Mouse (Mus musculus): ENCODE results near the gene Homer2. TPM values are rescaled to one million over a fixed set of nuclear protein-coding genes. Genes with fewer than 3 reads are reported as not detected.

Homer2 gene
- 3.9 and 4.8 TPM in 2 replicates for polyA plus RNA-seq (2015; fragmentation: Nextera tagmentation; extraction: Ambion mirVana)

DNA sequence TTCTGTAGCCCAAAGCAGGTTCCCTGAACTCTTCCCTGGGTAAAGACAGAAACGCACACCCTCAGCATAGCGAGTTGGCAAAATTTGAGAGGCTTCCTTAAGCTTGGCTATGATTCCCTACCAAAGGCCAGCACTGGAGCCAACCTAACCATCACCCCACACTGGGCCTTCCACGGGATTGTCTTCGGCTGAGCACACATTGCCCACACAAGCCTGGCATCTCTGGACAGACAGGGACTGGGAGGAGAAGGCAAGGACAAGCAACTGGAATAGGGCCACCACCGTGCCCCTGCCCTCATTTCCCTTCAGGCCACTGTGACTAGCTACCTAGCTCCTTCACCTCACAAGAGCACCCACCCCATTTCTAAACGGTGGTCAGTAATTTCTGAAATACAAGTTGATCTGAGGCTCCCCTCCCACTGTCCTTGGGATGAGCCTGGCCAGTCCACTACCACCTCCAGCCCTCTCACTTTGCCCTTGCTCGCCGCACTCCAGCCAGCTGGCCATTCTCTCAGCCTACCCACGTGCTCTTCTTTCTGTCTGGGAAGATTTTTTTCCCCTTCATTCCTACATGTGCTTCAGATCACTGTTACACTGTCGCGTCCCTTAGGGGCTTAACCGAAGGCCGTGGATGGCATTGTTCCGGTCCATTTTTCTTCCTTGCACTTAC lies at the start of gene Homer2:
Gene Homer2, minus strand, starts transcription at position 57 of the 670 bp plus-strand sequence.
- no peaks in the 10 kb centered on the region for H3K36me3 ChIP-seq (replicated peaks)
- no peaks in the 10 kb centered on the region for H3K9me3 ChIP-seq (replicated peaks)
- no peak for ATAC-seq (ENCODE audit: insufficient read depth)
- peak within 1 kb of the TSS; percentile 65 for H3K4me3 ChIP-seq (replicated peaks)
- 68% methylated on average over 14 of the region's 14 CpGs for WGBS (ENCODE audit: insufficient replicate concordance)
- peaks cover 17% of the 10 kb centered on the region for H3K4me1 ChIP-seq (replicated peaks)
- peaks cover 76% of the 10 kb centered on the region for H3K27me3 ChIP-seq
- H3K27ac ChIP-seq (replicated peaks) = no peak within 1 kb of the TSS
- peak within 1 kb of the TSS; percentile 53 for H3K9ac ChIP-seq
- H3K4me2 ChIP-seq = peak within 1 kb of the TSS; percentile 80

DNA sequence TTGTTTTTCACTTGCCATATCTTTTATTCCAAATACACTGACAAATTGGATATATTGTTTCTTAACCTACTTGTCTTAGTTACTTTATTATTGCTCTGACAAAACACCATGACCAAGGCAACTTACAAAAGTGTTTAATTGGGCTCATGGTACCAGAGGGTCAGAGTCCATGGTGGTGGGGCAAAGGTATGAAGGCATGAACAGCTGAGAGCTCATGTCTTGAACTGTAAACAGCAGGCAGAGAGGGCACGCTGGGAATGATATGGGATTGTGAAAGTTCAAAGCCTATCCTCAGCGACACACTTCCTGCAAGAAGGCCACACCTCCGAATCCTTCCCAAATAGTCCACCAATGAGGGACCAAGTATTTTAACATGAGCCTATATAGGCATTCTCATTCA lies 40.6 kb upstream of the Homer2 start:
- Histone ChIP-seq H3K9me3 (replicated peaks) (no peaks in the 10 kb centered on the region), H3K4me3 (replicated peaks) (no peak overlapping the region), H3K4me1 (replicated peaks) (0 out of 2 replicates have a peak, but pooled peaks cover 2% of the 10 kb centered on the region), H3K27ac (replicated peaks) (no peak overlapping the region), H3K4me2 (no peak overlapping the region), H3K27me3 (no peaks in the 10 kb centered on the region), H3K36me3 (replicated peaks) (no peaks in the 10 kb centered on the region), H3K9ac (no peak overlapping the region)
- no peak for ATAC-seq (ENCODE audit: insufficient read depth)
- 60% methylated on average over 3 of the region's 3 CpGs for WGBS (ENCODE audit: insufficient replicate concordance)

DNA sequence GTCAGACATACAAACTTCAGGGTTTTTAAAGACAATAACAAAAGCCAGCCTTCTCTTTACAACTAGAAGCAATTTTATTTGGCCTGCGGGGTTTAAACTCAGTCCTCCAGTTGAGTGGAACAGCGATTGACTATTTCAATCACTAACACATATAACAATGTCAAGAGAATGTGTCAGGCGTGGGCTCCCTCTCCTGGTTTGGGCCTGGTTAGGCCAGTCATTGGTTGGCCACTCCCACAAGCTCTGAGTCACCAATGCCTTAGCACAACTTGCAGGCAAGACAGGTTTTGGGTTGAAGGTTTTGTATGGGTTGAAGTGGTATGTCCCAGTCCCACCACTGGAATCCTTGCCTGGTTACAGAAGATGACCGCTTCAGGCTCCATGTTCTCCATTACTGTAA lies 36.8 kb upstream of the Homer2 start:
- Histone ChIP-seq H3K36me3 (replicated peaks) (no peaks in the 10 kb centered on the region), H3K4me1 (replicated peaks) (peaks cover 8% of the 10 kb centered on the region; the same call in 1 of the 2 replicates), H3K4me2 (no peak overlapping the region), H3K9ac (no peak overlapping the region), H3K27ac (replicated peaks) (no peak overlapping the region), H3K27me3 (no peaks in the 10 kb centered on the region), H3K4me3 (replicated peaks) (no peak overlapping the region), H3K9me3 (replicated peaks) (no peaks in the 10 kb centered on the region)
- 58% methylated on average over 4 of the region's 4 CpGs for WGBS (ENCODE audit: insufficient replicate concordance)
- no peak for ATAC-seq (ENCODE audit: insufficient read depth)

DNA sequence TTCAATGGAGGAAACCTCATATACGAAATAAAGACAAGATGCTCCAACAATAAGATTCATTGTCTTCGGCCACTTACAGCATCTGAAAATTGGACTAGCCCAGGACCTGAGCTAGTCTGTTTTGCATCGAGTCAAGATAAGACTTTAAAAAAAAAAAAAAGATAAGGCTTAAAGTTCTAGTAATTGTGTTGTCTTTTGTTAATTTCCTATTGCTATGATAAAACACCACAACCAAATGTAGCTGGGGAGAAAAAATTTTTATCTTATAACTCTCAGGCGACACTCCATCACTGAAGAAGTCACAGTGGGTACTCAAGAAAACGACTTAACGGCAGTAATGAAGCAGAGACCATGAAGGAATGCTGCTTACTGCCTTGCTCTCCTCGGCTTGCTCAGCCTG lies 32.7 kb upstream of the Homer2 start:
- Histone ChIP-seq H3K27me3 (no peaks in the 10 kb centered on the region), H3K4me3 (replicated peaks) (no peak overlapping the region), H3K9me3 (replicated peaks) (no peaks in the 10 kb centered on the region), H3K4me1 (replicated peaks) (peaks cover 8% of the 10 kb centered on the region), H3K36me3 (replicated peaks) (no peaks in the 10 kb centered on the region), H3K4me2 (no peak overlapping the region), H3K9ac (no peak overlapping the region), H3K27ac (replicated peaks) (no peak overlapping the region)
- 50% methylated on average over 7 of the region's 7 CpGs for WGBS (ENCODE audit: insufficient replicate concordance)
- ATAC-seq (ENCODE audit: insufficient read depth) = no peak

DNA sequence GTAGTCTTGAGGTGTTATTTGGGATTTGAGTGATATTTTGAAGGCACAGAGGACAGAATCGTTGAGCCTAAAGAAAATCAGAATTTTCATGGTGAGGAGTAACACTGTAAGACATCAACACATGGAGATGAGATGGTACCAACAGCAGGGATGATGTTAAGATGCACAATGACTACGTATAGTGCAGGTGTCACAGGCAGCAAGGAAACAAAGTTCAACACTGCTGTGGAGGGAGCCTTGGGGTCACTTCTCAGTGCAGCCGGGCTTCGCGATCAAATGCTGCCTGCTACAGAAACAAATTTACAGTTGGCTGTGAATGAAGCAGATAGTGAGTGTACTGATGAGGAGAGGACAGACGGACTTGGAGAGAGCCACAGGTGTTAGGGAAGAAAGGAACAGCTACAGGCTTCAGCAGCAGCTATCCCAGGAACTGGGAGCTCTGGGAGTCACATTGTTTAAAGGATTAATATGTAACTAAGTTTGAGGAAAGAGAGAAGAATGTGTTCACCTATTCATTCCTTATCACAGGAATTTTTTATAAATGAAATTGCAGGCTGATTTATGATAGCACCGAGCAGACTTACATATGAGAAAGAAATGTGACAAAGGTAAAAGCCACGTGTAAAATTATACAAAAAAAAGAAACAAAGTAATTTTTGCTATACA lies 31.5 kb upstream of the Homer2 start:
- ATAC-seq (ENCODE audit: insufficient read depth) = no peak
- no peak overlapping the region for H3K9ac ChIP-seq
- H3K36me3 ChIP-seq (replicated peaks) = no peaks in the 10 kb centered on the region
- peaks cover 6% of the 10 kb centered on the region for H3K4me1 ChIP-seq (replicated peaks)
- H3K4me3 ChIP-seq (replicated peaks) = no peak overlapping the region
- no peaks in the 10 kb centered on the region for H3K27me3 ChIP-seq
- no peak overlapping the region for H3K4me2 ChIP-seq
- no peak overlapping the region for H3K27ac ChIP-seq (replicated peaks)
- no peaks in the 10 kb centered on the region for H3K9me3 ChIP-seq (replicated peaks)
- 61% methylated on average over 8 of the region's 8 CpGs for WGBS (ENCODE audit: insufficient replicate concordance)

DNA sequence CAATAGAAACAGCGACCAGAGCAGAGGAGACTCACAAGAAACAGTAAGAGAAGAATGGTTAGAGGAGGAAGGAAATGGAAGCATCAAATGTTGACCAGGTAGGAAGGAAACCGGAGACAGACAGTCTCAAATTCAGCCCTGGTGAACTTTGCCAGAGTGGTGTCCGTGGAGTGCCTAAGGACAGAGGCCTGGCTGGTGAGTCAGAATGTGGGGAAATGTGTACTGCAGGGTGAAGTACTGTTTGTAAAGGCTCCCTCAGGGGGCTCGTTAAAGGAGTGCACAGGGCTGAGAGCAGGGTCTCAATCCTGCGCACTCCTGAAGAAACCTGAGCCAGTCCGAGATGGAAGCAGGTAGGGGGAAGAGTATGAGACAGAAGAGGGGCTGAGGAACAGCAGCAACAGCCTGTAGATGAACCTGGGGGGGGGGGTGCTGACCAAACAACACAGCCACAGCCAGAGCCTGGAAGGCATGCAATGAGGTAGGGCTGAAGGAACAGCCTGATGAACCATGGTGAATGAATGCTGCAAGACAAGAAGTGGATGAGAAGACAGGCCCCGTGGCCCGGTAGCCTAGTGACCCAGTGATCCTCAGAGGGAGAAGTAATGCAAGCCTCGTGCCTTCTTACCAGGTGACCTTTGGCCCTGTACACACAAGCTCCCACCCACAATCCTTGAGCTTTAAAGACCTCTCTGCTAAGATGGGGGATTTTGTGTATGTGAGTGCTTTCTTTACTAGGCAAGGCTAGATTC lies 28.1 kb upstream of the Homer2 start:
- H3K4me3 ChIP-seq (replicated peaks) = no peak overlapping the region

GRCm38 (mm10) chr7:81732183-81733089 lies 25.1 kb upstream of the Homer2 start:
- Histone ChIP-seq H3K36me3 (replicated peaks) (no peaks in the 10 kb centered on the region), H3K9ac (no peak overlapping the region), H3K27ac (replicated peaks) (no peak overlapping the region), H3K4me1 (replicated peaks) (peaks cover 12% of the 10 kb centered on the region; the same call in 1 of the 2 replicates), H3K4me2 (no peak overlapping the region), H3K4me3 (replicated peaks) (no peak overlapping the region), H3K9me3 (replicated peaks) (no peaks in the 10 kb centered on the region), H3K27me3 (no peaks in the 10 kb centered on the region)
- WGBS (ENCODE audit: insufficient replicate concordance) = 52% methylated on average over 12 of the region's 12 CpGs
- ATAC-seq (ENCODE audit: insufficient read depth) = no peak

More for the DNA sequence above, 28.1 kb upstream of the Homer2 start:
- H3K27ac ChIP-seq (replicated peaks) = no peak overlapping the region
- H3K36me3 ChIP-seq (replicated peaks) = no peaks in the 10 kb centered on the region
- H3K9me3 ChIP-seq (replicated peaks) = no peaks in the 10 kb centered on the region
- H3K27me3 ChIP-seq = no peaks in the 10 kb centered on the region
- H3K9ac ChIP-seq = no peak overlapping the region
- H3K4me1 ChIP-seq (replicated peaks) = peaks cover 6% of the 10 kb centered on the region
- 52% methylated on average over 9 of the region's 9 CpGs for WGBS (ENCODE audit: insufficient replicate concordance)
- ATAC-seq (ENCODE audit: insufficient read depth) = no peak
- H3K4me2 ChIP-seq = no peak overlapping the region

DNA sequence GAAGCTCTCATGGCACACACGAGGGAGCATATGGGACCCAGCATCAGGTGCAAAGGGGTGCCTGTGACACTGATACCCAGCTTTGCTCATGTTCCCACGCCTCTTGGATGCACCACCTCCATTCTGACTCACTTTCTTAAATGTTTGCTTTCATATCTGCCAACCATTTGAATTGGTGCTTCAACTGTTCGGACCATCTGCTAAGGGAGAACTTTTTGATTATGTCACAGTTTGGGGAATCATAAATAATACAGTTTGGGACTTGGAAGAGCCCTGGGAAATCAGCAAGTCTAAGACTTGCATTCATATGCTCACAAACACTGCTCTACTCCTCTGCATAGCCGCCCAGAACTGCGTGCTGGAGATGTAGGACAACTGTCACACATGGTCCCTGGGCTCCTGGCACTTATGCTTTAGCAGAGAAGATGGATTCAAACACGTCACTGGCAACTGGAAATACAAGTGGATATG lies 23.9 kb upstream of the Homer2 start:
- no peak for ATAC-seq (ENCODE audit: insufficient read depth)
- no peaks in the 10 kb centered on the region for H3K36me3 ChIP-seq (replicated peaks)
- no peaks in the 10 kb centered on the region for H3K9me3 ChIP-seq (replicated peaks)
- peaks cover 12% of the 10 kb centered on the region for H3K4me1 ChIP-seq (replicated peaks)
- no peaks in the 10 kb centered on the region for H3K27me3 ChIP-seq
- WGBS (ENCODE audit: insufficient replicate concordance) = 63% methylated on average over 6 of the region's 6 CpGs
- no peak overlapping the region for H3K9ac ChIP-seq
- H3K4me2 ChIP-seq = no peak overlapping the region
- no peak overlapping the region for H3K4me3 ChIP-seq (replicated peaks)
- no peak overlapping the region for H3K27ac ChIP-seq (replicated peaks)

- Histone ChIP-seq H3K27ac (replicated peaks) (no peak overlapping the region), H3K9ac (no peak overlapping the region), H3K4me3 (replicated peaks) (no peak overlapping the region), H3K36me3 (replicated peaks) (no peaks in the 10 kb centered on the region), H3K4me1 (replicated peaks) (peaks cover 21% of the 10 kb centered on the region), H3K9me3 (replicated peaks) (no peaks in the 10 kb centered on the region), H3K4me2 (peak overlapping the region; percentile 14), H3K27me3 (no peaks in the 10 kb centered on the region)
- no peak for ATAC-seq (ENCODE audit: insufficient read depth)
- WGBS (ENCODE audit: insufficient replicate concordance) = 24% methylated on average over 9 of the region's 9 CpGs
Measured at GRCm38 (mm10) chr7:81729787-81730186, 22.5 kb upstream of the Homer2 start.

DNA sequence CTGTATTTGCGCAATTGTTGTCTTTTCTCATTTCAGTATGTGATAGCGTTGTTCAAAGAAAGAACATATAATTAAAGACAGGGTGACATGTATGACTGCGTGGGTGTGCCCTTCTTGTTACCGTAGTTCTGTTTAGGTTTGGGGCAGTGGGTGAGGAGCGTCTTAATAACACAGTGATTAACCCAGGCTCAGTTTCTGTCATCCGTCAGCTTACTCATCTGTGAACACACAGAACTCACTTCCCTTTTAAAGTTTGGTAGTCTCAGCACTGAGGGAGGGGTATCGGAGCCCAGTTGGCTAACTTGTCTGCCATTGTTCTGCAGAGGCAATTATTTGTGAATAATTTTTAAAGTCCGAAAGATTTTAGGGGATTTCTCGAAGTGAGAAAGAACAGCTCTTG lies 20.4 kb upstream of the Homer2 start:
- H3K36me3 ChIP-seq (replicated peaks) = no peaks in the 10 kb centered on the region
- no peaks in the 10 kb centered on the region for H3K9me3 ChIP-seq (replicated peaks)
- no peak for ATAC-seq (ENCODE audit: insufficient read depth)
- H3K27ac ChIP-seq (replicated peaks) = no peak overlapping the region
- no peak overlapping the region for H3K4me2 ChIP-seq
- H3K4me3 ChIP-seq (replicated peaks) = no peak overlapping the region
- H3K27me3 ChIP-seq = no peaks in the 10 kb centered on the region
- H3K9ac ChIP-seq = no peak overlapping the region
- 55% methylated on average over 9 of the region's 9 CpGs for WGBS (ENCODE audit: insufficient replicate concordance)
- peaks cover 21% of the 10 kb centered on the region for H3K4me1 ChIP-seq (replicated peaks)

Data from liver, embryonic 15.5 days (tissue).